Mouse (Mus musculus): ENCODE measurements around the gene Thop1.
"Not testable (repeated sequence)": the region's sequence is repeated elsewhere in the genome, so short reads cannot be mapped to it uniquely, and the experiment has no call there.

Thop1 gene

GRCm38 (mm10) chr10:81058896-81059295, 10.9 kb upstream of the Thop1 start:
- no peak for DNase-seq

- peak; percentile 95 for DNase-seq
Observed at GRCm38 (mm10) chr10:81059603-81060543, 10.0 kb upstream of the Thop1 start, which contains the start of gene Sgta. Gene Sgta (minus strand): TSS chr10:81060181.

- DNase-seq = no peak
Observed at GRCm38 (mm10) chr10:81062710-81063109, 7.1 kb upstream of the Thop1 start.

GRCm38 (mm10) chr10:81064519-81064918, 5.3 kb upstream of the Thop1 start:
- not testable (repeated sequence) for DNase-seq

- no peak for DNase-seq
Observed at GRCm38 (mm10) chr10:81068706-81069105, 1.1 kb upstream of the Thop1 start.

- DNase-seq = no peak
Observed at GRCm38 (mm10) chr10:81072290-81072689, 2.5 kb downstream of the Thop1 start.

- peak; percentile 37 for DNase-seq
Observed at GRCm38 (mm10) chr10:81073464-81073863, 3.6 kb downstream of the Thop1 start.

GRCm38 (mm10) chr10:81075734-81076133, 5.9 kb downstream of the Thop1 start:
- no peak for DNase-seq

GRCm38 (mm10) chr10:81076356-81076755, 6.5 kb downstream of the Thop1 start:
- no peak for DNase-seq

- DNase-seq = no peak
Observed at GRCm38 (mm10) chr10:81077916-81078315, 8.1 kb downstream of the Thop1 start.

GRCm38 (mm10) chr10:81080008-81080655, 10.3 kb downstream of the Thop1 start:
- DNase-seq = no peak

GRCm38 (mm10) chr10:81082168-81082960, 12.5 kb downstream of the Thop1 start:
- DNase-seq = peak; percentile 63

- peak; percentile 68 for DNase-seq
Observed at GRCm38 (mm10) chr10:81087021-81087420, 17.2 kb downstream of the Thop1 start.

- DNase-seq = no peak
Observed at GRCm38 (mm10) chr10:81089216-81089615, 19.4 kb downstream of the Thop1 start.

GRCm38 (mm10) chr10:81090621-81091020, 20.8 kb downstream of the Thop1 start:
- peak; percentile 47 for DNase-seq

GRCm38 (mm10) chr10:81092465-81093250, 22.8 kb downstream of the Thop1 start:
- peak; percentile 82 for DNase-seq

GRCm38 (mm10) chr10:81094931-81095678, 25.3 kb downstream of the Thop1 start:
- peak; percentile 71 for DNase-seq

- DNase-seq = peak; percentile 98
Observed at GRCm38 (mm10) chr10:81105565-81106112, 35.8 kb downstream of the Thop1 start, which contains the start of gene Map2k2. Gene Map2k2 (plus strand): TSS chr10:81105915.

- peak; percentile 92 for DNase-seq
Observed at GRCm38 (mm10) chr10:81106113-81106721, 36.4 kb downstream of the Thop1 start.

GRCm38 (mm10) chr10:81112946-81113345, 43.1 kb downstream of the Thop1 start:
- no peak for DNase-seq

GRCm38 (mm10) chr10:81119625-81120024, 49.8 kb downstream of the Thop1 start:
- DNase-seq = no peak
